Mouse (Mus musculus) erythroblast, embryonic 14.5 days (primary cell): ENCODE measurements around the gene Gm17606. TPM values are rescaled to one million over a fixed set of nuclear protein-coding genes. Genes with fewer than 3 reads are reported as not detected.

ENCODE experiments used
- H3K27me3 ChIP-seq: 2 replicates; pipeline ENCODE4 v1.6.1; 2012; ENCODE audit warnings: inconsistent platforms; ENCODE audit not compliant: control insufficient read depth
- H3K36me3 ChIP-seq: 2 replicates; pipeline ENCODE4 v1.6.1; 2012; ENCODE audit warnings: mild to moderate bottlenecking, inconsistent platforms; ENCODE audit not compliant: control insufficient read depth
- H3K4me1 ChIP-seq: 2 replicates; pipeline ENCODE4 v1.6.1; 2012; ENCODE audit warnings: inconsistent platforms; ENCODE audit not compliant: control insufficient read depth
- H3K4me3 ChIP-seq: replicated peaks from 2 replicates; pipeline ENCODE3; 2012; ENCODE audit warnings: moderate library complexity, mild to moderate bottlenecking, inconsistent platforms
- H3K9me3 ChIP-seq: 2 replicates; pipeline ENCODE4 v1.6.1; 2012; ENCODE audit warnings: low read length, inconsistent platforms, mixed read lengths; ENCODE audit not compliant: control insufficient read depth
- GATA1 ChIP-seq: IDR thresholded peaks from 2 replicates; pipeline ENCODE4 v1.6.1; 2012; ENCODE audit warnings: low read length, inconsistent platforms, mixed read lengths
- TAL1 ChIP-seq: IDR thresholded peaks from 3 replicates; pipeline ENCODE4 v1.6.1; 2012; ENCODE audit warnings: low read length, inconsistent platforms, mixed read lengths
- polyA plus RNA-seq: library from polyadenylated mRNA; stranded (reverse); fragments of >175 nt; gene quantifications from 2 replicates; pipeline ENCODE4 v1.2.3, GENCODE M21; 2012

Gene Gm17606
- polyA plus RNA-seq, 1 experiment: not detected

DNA sequence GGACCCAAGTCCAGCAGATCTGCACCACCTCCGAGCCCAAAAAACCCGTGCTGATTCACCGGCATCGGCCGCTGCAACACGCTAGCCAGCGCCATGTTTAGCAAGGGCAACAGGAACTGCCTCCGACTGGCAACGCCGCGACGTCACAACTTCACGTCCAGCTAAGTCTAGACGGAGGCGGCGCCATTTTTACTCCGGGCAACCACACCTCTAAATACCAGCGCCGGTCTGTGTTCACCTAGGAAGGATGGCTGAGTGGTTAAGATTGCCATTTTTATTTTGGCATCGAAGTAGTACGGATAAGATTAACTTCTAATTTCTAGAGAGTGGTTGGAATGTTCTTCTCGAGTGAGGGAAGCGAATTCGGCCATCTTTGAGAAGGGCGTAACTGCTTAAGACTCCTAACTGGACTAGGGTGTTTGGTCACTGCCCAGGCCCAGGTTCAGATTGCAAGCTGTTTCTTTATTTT, 22.8 kb upstream of the Gm17606 start, which contains the start of gene Psmb5:
Psmb5 (minus strand) TSS at position 126 of the 469 bp plus-strand sequence.
- TF ChIP-seq TAL1 (no peak), GATA1 (no peak)
- Histone ChIP-seq H3K27me3 (no peaks in the 10 kb centered on the region), H3K4me1 (peaks cover 20% of the 10 kb centered on the region), H3K4me3 (peak within 1 kb of the TSS; percentile 75), H3K36me3 (peaks cover 29% of the 10 kb centered on the region), H3K9me3 (no peaks in the 10 kb centered on the region)

DNA sequence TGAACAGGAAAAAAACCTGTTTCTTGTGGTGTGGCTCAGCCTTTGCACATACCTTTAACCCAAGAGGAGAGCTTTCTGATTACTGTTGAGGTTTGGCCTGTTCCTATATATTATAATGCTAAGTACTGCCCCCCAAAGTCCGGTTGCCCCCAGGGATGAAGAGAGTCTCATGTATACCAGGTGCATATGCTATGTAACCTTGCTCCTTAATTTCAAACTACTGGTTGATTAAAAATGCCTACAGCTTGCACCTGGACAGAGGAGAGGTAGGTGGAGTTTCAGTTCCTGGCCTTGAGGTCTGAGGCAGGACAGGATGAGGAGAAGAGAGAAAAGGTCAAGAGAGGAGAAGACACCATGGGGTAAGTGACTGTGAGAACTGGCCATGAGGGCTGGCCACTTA, 19.6 kb upstream of the Gm17606 start, which contains the start of gene Psmb11:
Psmb11 (plus strand) TSS at position 301 of the 400 bp plus-strand sequence.
- peaks cover 26% of the 10 kb centered on the region for H3K4me1 ChIP-seq
- no peaks in the 10 kb centered on the region for H3K9me3 ChIP-seq
- TF ChIP-seq GATA1: no peak
- no peak for TF ChIP-seq TAL1
- no peak within 1 kb of the TSS for H3K4me3 ChIP-seq
- peaks cover 3% of the 10 kb centered on the region for H3K36me3 ChIP-seq
- H3K27me3 ChIP-seq: peaks cover 10% of the 10 kb centered on the region

DNA sequence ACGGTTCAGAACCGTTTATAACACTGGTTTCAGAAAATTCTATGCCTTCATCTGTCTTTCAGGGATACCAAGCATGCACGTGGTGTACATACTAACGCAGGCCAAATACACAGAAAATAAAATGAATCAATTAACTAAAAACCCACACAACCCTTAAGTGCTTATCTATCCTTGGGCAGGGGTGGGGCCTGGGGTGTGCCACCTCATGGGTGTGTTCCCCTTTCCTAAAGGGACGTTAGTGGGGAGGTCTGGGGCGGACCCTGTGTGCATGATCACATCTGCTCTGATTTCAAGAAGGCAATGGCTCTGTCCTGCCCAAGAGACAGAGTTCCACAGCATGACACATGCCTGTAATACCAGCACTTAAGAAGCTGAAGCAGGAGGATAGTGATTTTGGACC, 17.4 kb upstream of the Gm17606 start:
- TF ChIP-seq GATA1 (no peak), TAL1 (no peak)
- H3K4me3 ChIP-seq: no peak overlapping the region
- no peaks in the 10 kb centered on the region for H3K9me3 ChIP-seq
- H3K36me3 ChIP-seq: no peaks in the 10 kb centered on the region
- H3K4me1 ChIP-seq: peaks cover 14% of the 10 kb centered on the region
- peaks cover 10% of the 10 kb centered on the region for H3K27me3 ChIP-seq

DNA sequence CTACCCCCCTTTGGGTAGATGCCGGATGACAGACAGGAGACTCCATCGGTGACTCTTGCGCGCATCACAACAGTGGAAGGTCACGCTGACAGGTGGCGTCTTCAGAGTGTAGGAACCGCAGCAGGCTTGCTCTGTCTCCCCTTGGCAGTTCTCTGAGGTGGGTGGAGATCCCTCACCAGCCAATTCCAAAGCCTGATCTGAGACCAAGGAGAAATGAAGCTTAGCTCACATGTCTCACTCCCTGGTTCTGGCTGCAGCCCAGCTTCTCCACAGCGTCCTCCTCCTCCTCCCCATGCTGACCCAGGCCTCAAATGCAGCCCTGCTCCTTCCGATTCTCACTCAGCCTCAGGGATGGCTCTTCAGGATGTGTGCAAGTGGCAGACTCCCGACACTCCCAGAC, 15.8 kb upstream of the Gm17606 start:
- no peak for TF ChIP-seq TAL1
- no peak for TF ChIP-seq GATA1
- H3K4me1 ChIP-seq: peaks cover 17% of the 10 kb centered on the region

DNA sequence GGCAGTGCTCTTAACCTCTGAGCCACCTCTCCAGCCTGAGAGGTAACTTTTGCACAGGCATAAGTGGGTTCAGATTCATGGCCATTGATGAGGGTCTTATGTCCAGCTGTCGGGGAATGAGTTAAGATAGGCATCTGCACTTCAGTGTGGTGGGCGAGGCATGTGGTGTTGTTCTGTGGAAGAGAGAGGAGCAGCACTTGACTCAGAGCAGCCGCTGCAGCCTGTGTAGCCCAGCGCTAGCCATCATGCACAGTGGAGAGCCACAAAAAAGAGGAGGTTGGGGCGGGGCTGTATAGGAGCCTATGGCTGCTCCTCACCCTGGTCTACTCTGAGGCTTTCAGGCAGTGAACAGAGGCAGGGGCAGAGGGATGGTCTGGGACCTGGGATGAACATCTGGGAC, 12.6 kb upstream of the Gm17606 start:
- Histone ChIP-seq H3K36me3 (peaks cover 15% of the 10 kb centered on the region), H3K4me3 (no peak overlapping the region), H3K27me3 (peaks cover 10% of the 10 kb centered on the region), H3K4me1 (peaks cover 19% of the 10 kb centered on the region), H3K9me3 (no peaks in the 10 kb centered on the region)
- no peak for TF ChIP-seq GATA1
- no peak for TF ChIP-seq TAL1

More for the DNA sequence above, 15.8 kb upstream of the Gm17606 start:
- Histone ChIP-seq H3K4me3 (no peak overlapping the region), H3K9me3 (no peaks in the 10 kb centered on the region), H3K36me3 (no peaks in the 10 kb centered on the region), H3K27me3 (peaks cover 10% of the 10 kb centered on the region)

DNA sequence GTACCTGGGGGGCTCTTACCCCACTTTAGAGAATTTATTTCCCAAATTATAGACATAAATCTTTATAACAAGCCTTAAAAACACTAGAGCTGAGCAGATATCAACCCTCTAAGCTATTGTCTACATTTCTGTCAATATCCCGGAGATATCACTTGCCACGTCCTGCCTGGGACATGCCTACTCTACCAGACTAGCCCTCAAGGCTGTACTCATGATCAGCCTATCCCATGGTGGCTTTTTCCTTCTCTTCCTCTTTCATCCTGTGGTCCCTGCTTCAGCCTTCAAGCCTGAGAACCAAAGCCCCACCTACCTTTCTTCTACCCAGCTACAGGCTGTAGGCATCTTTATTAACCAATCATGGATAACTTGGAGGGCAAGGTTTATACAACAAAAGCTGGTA, 11.0 kb upstream of the Gm17606 start:
- Histone ChIP-seq H3K4me3 (no peak overlapping the region), H3K36me3 (peaks cover 21% of the 10 kb centered on the region), H3K9me3 (no peaks in the 10 kb centered on the region), H3K4me1 (peaks cover 12% of the 10 kb centered on the region), H3K27me3 (peaks cover 10% of the 10 kb centered on the region)
- TF ChIP-seq TAL1 (no peak), GATA1 (no peak)

DNA sequence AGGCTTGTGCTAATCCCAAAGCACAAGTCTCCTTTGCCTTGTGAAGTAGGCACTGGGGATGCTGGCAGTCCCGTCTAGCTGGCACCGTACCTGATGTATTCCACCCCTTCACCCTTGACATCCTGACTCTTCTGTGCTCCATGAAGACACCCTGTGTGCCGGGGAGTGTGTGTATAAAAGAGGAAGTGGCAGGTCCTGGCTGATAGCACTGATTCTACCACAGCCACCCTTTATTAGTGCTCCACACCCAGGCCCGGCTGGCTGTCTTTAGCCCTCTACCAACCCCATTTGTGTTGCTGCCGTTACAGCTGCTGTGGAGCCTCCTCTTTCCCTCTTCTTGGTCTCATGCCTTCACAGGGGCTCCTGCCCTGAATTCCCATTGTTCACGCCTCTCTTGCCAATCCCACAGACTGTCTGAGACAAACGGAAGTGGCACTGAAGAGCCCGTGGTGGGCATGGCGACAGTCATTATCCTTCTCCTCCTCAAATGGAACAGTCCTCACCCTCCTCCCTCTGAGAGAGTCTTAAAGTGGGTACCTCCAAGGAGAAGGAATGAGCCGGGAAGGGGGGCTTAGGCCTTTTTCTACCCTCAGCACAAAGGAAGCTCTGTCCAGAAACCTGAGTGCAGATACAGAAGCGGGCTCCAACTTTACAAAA, 10.0 kb upstream of the Gm17606 start:
- no peak overlapping the region for H3K4me3 ChIP-seq
- TF ChIP-seq GATA1 (no peak), TAL1 (no peak)
- peaks cover 12% of the 10 kb centered on the region for H3K4me1 ChIP-seq
- no peaks in the 10 kb centered on the region for H3K9me3 ChIP-seq
- H3K27me3 ChIP-seq: peaks cover 1% of the 10 kb centered on the region
- peaks cover 21% of the 10 kb centered on the region for H3K36me3 ChIP-seq

DNA sequence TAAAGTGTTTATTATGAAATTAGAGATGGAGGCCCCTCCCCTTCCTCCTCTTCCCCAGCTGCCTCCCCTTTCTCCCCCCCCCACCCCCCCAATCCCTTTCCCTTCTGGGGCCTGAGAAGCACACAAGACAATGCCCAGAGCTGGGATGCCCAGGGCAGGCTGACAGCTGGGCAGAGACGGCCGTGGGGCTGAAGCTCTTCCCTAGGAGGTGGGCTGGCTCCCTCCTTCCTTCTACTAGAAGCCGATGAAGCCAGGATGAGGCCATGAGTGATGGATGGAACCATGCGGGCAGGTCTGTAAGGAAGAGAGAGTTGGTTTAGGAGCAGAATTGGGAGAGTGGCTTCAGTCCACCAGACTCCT, 9.5 kb upstream of the Gm17606 start:
- Histone ChIP-seq H3K4me1 (peaks cover 12% of the 10 kb centered on the region), H3K9me3 (no peaks in the 10 kb centered on the region), H3K4me3 (no peak overlapping the region), H3K36me3 (peaks cover 23% of the 10 kb centered on the region), H3K27me3 (no peaks in the 10 kb centered on the region; the same call in 1 of the 2 replicates)
- TF ChIP-seq TAL1: no peak
- TF ChIP-seq GATA1: no peak

DNA sequence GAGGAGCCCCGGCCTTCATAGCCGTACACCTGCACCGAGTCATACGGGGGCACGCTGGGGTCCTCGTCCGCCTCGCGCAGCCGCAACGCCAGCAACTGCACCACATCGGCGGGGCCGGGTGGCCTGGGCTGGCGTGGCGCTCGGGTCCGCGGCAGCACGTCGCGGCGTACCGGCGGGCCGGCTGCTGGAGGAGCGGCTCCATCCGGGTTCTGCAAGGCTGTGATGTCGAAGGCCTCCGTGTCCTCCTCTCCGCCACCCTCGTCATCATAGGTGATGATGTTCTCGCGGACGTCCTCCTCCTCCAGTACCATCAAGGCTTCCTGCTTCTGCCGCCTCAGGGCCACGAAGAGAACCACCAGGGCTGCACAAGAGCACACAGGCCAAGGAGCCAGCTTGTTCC, 8.5 kb upstream of the Gm17606 start:
- Histone ChIP-seq H3K9me3 (no peaks in the 10 kb centered on the region), H3K27me3 (no peaks in the 10 kb centered on the region), H3K4me3 (no peak overlapping the region), H3K4me1 (peaks cover 12% of the 10 kb centered on the region), H3K36me3 (peaks cover 29% of the 10 kb centered on the region)
- TF ChIP-seq TAL1 (no peak), GATA1 (no peak)
